Mouse (Mus musculus) CH12.LX (cell line): Measurements from ENCODE around the gene Rgs19. TPM values are rescaled to one million over a fixed set of nuclear protein-coding genes. Genes with fewer than 3 reads are reported as not detected.

ENCODE experiments used
- DNase-seq: peaks from one replicate; pipeline ENCODE4 v3.0.0-alpha.2; 2013; ENCODE audit errors: extremely low read depth
- H3K27ac ChIP-seq: 2 replicates; pipeline ENCODE4 v1.5.1; 2012; ENCODE audit warnings: low read depth, mild to moderate bottlenecking, control low read depth, moderate library complexity; ENCODE audit not compliant: insufficient read depth
- H3K27me3 ChIP-seq: replicated peaks from 2 replicates; pipeline ENCODE3; 2012; ENCODE audit warnings: inconsistent platforms
- H3K36me3 ChIP-seq, 2 experiments: replicated peaks in 1 of 2; 2 replicates each; pipeline versions ENCODE3 to v1.6.1; 2012; ENCODE audit warnings: inconsistent platforms in 1 of 2, low read length in 1 of 2, mild to moderate bottlenecking in 1 of 2, mixed read lengths in 1 of 2, moderate library complexity in 1 of 2; ENCODE audit not compliant: control insufficient read depth in 1 of 2, insufficient read depth in 1 of 2
- H3K4me1 ChIP-seq, 2 experiments: 2 replicates each; pipeline ENCODE4 v1.6.1; 2012; ENCODE audit warnings: inconsistent platforms in 1 of 2, moderate library complexity in 1 of 2; ENCODE audit not compliant: insufficient read depth in 2 of 2, control insufficient read depth in 1 of 2
- H3K4me2 ChIP-seq: 2 replicates; pipeline ENCODE4 v1.6.1; 2012; ENCODE audit warnings: low read depth, mild to moderate bottlenecking, control low read depth; ENCODE audit not compliant: poor library complexity, insufficient read depth, severe bottlenecking
- H3K4me3 ChIP-seq, 3 experiments: fragments of 150-350 bp in 1 of 3; sonication (generic) in 1 of 3; replicated peaks in 1 of 3; 2 replicates each; pipeline versions ENCODE3 to v1.5.1; 2011 to 2012; ENCODE audit warnings: low read depth in 2 of 3, low read length in 2 of 3, mild to moderate bottlenecking in 2 of 3, moderate library complexity in 2 of 3, control low read depth in 1 of 3, improper control_type of control experiment in 1 of 3, inconsistent platforms in 1 of 3, mixed read lengths in 1 of 3; ENCODE audit not compliant: poor library complexity in 1 of 3
- H3K79me2 ChIP-seq: replicated peaks from 2 replicates; pipeline ENCODE4 v1.6.1; 2012; ENCODE audit warnings: mild to moderate bottlenecking, moderate library complexity; ENCODE audit not compliant: control insufficient read depth, poor library complexity, insufficient read depth, severe bottlenecking; ENCODE audit errors: extremely low read depth
- H3K9ac ChIP-seq: 2 replicates; pipeline ENCODE4 v1.6.1; 2012; ENCODE audit warnings: low read depth, mild to moderate bottlenecking, control low read depth, moderate library complexity; ENCODE audit not compliant: insufficient read depth
- H3K9me3 ChIP-seq: replicated peaks from 2 replicates; pipeline ENCODE3; 2012; ENCODE audit warnings: low read length, inconsistent platforms, mixed read lengths
- CHD1 ChIP-seq: IDR thresholded peaks from 2 replicates; pipeline ENCODE4 v1.6.1; 2012; ENCODE audit warnings: low read depth, low read length, improper control_type of control experiment, inconsistent platforms
- CTCF ChIP-seq, 2 experiments: IDR thresholded peaks in 1 of 2; conservative IDR thresholded peaks in 1 of 2; 2 replicates each; pipeline ENCODE4 v1.5.1; 2011 to 2012; ENCODE audit warnings: low read depth in 2 of 2, low read length in 2 of 2, improper control_type of control experiment in 1 of 2, inconsistent platforms in 1 of 2, mild to moderate bottlenecking in 1 of 2, moderate library complexity in 1 of 2
- E2F4 ChIP-seq: IDR thresholded peaks from 2 replicates; pipeline ENCODE4 v1.6.1; 2011; ENCODE audit warnings: low read depth, low read length, improper control_type of control experiment; ENCODE audit not compliant: insufficient replicate concordance
- ELF1 ChIP-seq: IDR thresholded peaks from 2 replicates; pipeline ENCODE4 v1.6.1; 2014; ENCODE audit warnings: low read depth, mild to moderate bottlenecking, inconsistent platforms, low read length, improper control_type of control experiment
- HCFC1 ChIP-seq: IDR thresholded peaks from 2 replicates; pipeline ENCODE4 v1.6.1; 2012; ENCODE audit warnings: low read depth, mild to moderate bottlenecking, inconsistent platforms, low read length, improper control_type of control experiment
- IRF4 ChIP-seq: IDR thresholded peaks from 2 replicates; pipeline ENCODE4 v1.6.1; 2014; ENCODE audit warnings: low read depth, mild to moderate bottlenecking, inconsistent platforms, low read length, improper control_type of control experiment
- JUND ChIP-seq: conservative IDR thresholded peaks from 2 replicates; pipeline ENCODE4 v1.6.1; 2011; ENCODE audit warnings: low read depth, low read length, improper control_type of control experiment
- MAZ ChIP-seq: IDR thresholded peaks from 2 replicates; pipeline ENCODE4 v1.6.1; 2012; ENCODE audit warnings: low read depth, mild to moderate bottlenecking, inconsistent platforms, low read length, improper control_type of control experiment, moderate library complexity
- MEF2A ChIP-seq: IDR thresholded peaks from 2 replicates; pipeline ENCODE4 v1.6.1; 2014; ENCODE audit warnings: low read depth, mild to moderate bottlenecking, inconsistent platforms, low read length, improper control_type of control experiment, borderline replicate concordance
- MXI1 ChIP-seq: IDR thresholded peaks from 2 replicates; pipeline ENCODE4 v1.6.1; 2011; ENCODE audit warnings: mild to moderate bottlenecking, low read depth, low read length, improper control_type of control experiment
- MYC ChIP-seq: IDR thresholded peaks from 2 replicates; pipeline ENCODE4 v1.6.1; 2011; ENCODE audit warnings: low read depth, mild to moderate bottlenecking, improper control_type of control experiment, low read length
- NRF1 ChIP-seq: IDR thresholded peaks from 2 replicates; pipeline ENCODE4 v1.6.1; 2014; ENCODE audit warnings: low read depth, mild to moderate bottlenecking, inconsistent platforms, low read length, improper control_type of control experiment, moderate library complexity
- POLR2AphosphoS2 ChIP-seq: IDR thresholded peaks from 2 replicates; pipeline ENCODE4 v1.6.1; 2011; ENCODE audit warnings: low read depth, low read length, improper control_type of control experiment
- RAD21 ChIP-seq: IDR thresholded peaks from 2 replicates; pipeline ENCODE4 v1.6.1; 2011; ENCODE audit warnings: low read depth, mild to moderate bottlenecking, low read length, improper control_type of control experiment, moderate library complexity
- RCOR1 ChIP-seq: conservative IDR thresholded peaks from 2 replicates; pipeline ENCODE4 v1.6.1; 2012; ENCODE audit warnings: low read depth, mild to moderate bottlenecking, inconsistent platforms, low read length, improper control_type of control experiment
- SIN3A ChIP-seq: IDR thresholded peaks from 2 replicates; pipeline ENCODE4 v1.6.1; 2012; ENCODE audit warnings: low read length, improper control_type of control experiment, inconsistent platforms
- SMC3 ChIP-seq: IDR thresholded peaks from 2 replicates; pipeline ENCODE4 v1.6.1; 2011; ENCODE audit warnings: low read depth, low read length, improper control_type of control experiment
- TBP ChIP-seq: conservative IDR thresholded peaks from 2 replicates; pipeline ENCODE4 v1.6.1; 2011; ENCODE audit warnings: low read depth, low read length, improper control_type of control experiment
- TCF12 ChIP-seq: IDR thresholded peaks from 2 replicates; pipeline ENCODE4 v1.6.1; 2014; ENCODE audit warnings: low read depth, mild to moderate bottlenecking, inconsistent platforms, low read length, improper control_type of control experiment
- UBTF ChIP-seq: IDR thresholded peaks from 2 replicates; pipeline ENCODE4 v1.6.1; 2012; ENCODE audit warnings: low read depth, mild to moderate bottlenecking, inconsistent platforms, low read length, improper control_type of control experiment, moderate library complexity
- USF1 ChIP-seq: IDR thresholded peaks from 2 replicates; pipeline ENCODE4 v1.6.1; 2014; ENCODE audit warnings: low read depth, mild to moderate bottlenecking, inconsistent platforms, low read length, improper control_type of control experiment
- USF2 ChIP-seq: conservative IDR thresholded peaks from 2 replicates; pipeline ENCODE4 v1.6.1; 2011; ENCODE audit warnings: low read depth, low read length, improper control_type of control experiment
- ZC3H11A ChIP-seq: IDR thresholded peaks from 2 replicates; pipeline ENCODE4 v1.6.1; 2012; ENCODE audit warnings: low read depth, mild to moderate bottlenecking, inconsistent platforms, low read length, improper control_type of control experiment
- dilution Hi-C: fragments of 300-500 bp; cut with MboI; formaldehyde crosslinking; loops from 2 replicates; pipeline ENCODE4 v1.14.3; 2020; ENCODE audit warnings: low sequenced_read_pairs; ENCODE audit not compliant: extremely low pct_unique_long_range_greater_than_20kb, extremely low pct_ligation_motif_present
- in situ Hi-C: fragments of 300-500 bp; cut with MboI; formaldehyde crosslinking; loops from 3 replicates; pipeline ENCODE4 v1.14.3; 2019; ENCODE audit warnings: low sequenced_read_pairs, low pct_ligation_motif_present, low pct_unique_long_range_greater_than_20kb, mixed read lengths
- polyA plus RNA-seq: library from polyadenylated mRNA; unstranded; fragments of >175 nt; gene quantifications from 2 replicates; pipeline ENCODE4 v1.2.1, GENCODE M21; 2012; ENCODE audit warnings: low read depth; ENCODE audit not compliant: insufficient read length
- total RNA-seq, 2 experiments: library from RNA; depleted of rRNA; stranded (reverse); fragments of 300-350 nt in 1 of 2; fragments of >200 nt in 1 of 2; gene quantifications; 2 replicates each; pipeline ENCODE4 v1.2.3; 2012 to 2014

The Rgs19 gene
- total and polyA plus RNA-seq, 3 experiments = 50.2 to 159 (median 67.0) TPM

GRCm38 (mm10) chr2:181722213-181722612, 28.4 kb upstream of the Rgs19 start:
- Histone ChIP-seq H3K27me3 (peaks cover 35% of the 10 kb centered on the region), H3K36me3 (no peaks in the 10 kb centered on the region), H3K9ac (no peak overlapping the region), H3K27ac (no peak overlapping the region), H3K4me1 (peaks cover 0 to 4% of the 10 kb centered on the region in 2 experiments; a peak in 1 of 4 replicates), H3K4me3 (no peak overlapping the region), H3K4me2 (no peak overlapping the region)
- peak; percentile 50 for DNase-seq
- dilution Hi-C loops = no loop called here
- TF ChIP-seq HCFC1 (no peak), SMC3 (peak; percentile 87), RAD21 (peak; percentile 85), CTCF (conservative IDR thresholded peaks at IDR 0.05 in 1 of 2, IDR thresholded peaks at IDR 0.05 in 1 of 2; ENCODE audit: low read depth in 2 of 2, low read length in 2 of 2) (peak; percentile 53 to 83), MEF2A (no peak), USF1 (no peak), ZC3H11A (peak; percentile 11; the same call in 1 of the 2 replicates), ELF1 (no peak), MXI1 (no peak)
- TF ChIP-seq, all 38 proteins: peak for 4
- in situ Hi-C loops = loop anchor here (5.0 kb wide), 1 partner anchor 145 kb away; no protein-coding TSS in a partner anchor
- no peaks in the 10 kb centered on the region for H3K79me2 ChIP-seq
- no peaks in the 10 kb centered on the region for H3K9me3 ChIP-seq

GRCm38 (mm10) chr2:181721200-181721599, 27.4 kb upstream of the Rgs19 start:
- DNase-seq = no peak
- TF ChIP-seq JUND (no peak), MXI1 (no peak), NRF1 (no peak), POLR2AphosphoS2 (no peak), SIN3A (no peak), MEF2A (no peak), CHD1 (no peak), TBP (no peak), MYC (no peak), IRF4 (no peak), USF1 (no peak), USF2 (no peak), E2F4 (no peak), UBTF (no peak), RCOR1 (no peak), MAZ (no peak), ZC3H11A (no peak), TCF12 (no peak)
- TF ChIP-seq, all 38 proteins: peak for 0
- in situ Hi-C loops (loop anchor here (5.0 kb wide), 1 partner anchor 146 kb away; no protein-coding TSS in a partner anchor), dilution Hi-C loops (no loop called here)
- Histone ChIP-seq H3K4me1 (peaks cover 0 to 4% of the 10 kb centered on the region in 2 experiments; a peak in 1 of 4 replicates), H3K27me3 (peaks cover 38% of the 10 kb centered on the region), H3K27ac (no peak overlapping the region), H3K9me3 (no peaks in the 10 kb centered on the region), H3K36me3 (no peaks in the 10 kb centered on the region), H3K9ac (no peak overlapping the region), H3K4me2 (no peak overlapping the region), H3K79me2 (no peaks in the 10 kb centered on the region), H3K4me3 (no peak overlapping the region)
